Mouse (Mus musculus) C2C12 (cell line): ENCODE data around the gene Glb1.

Experiments
- CEBPB ChIP-seq: IDR thresholded peaks from one replicate; pipeline ENCODE4 v1.6.1; 2011; ENCODE audit warnings: low read depth, mild to moderate bottlenecking, control low read depth, moderate library complexity
- CTCF ChIP-seq: IDR thresholded peaks from one replicate; pipeline ENCODE4 v1.5.1; 2011; ENCODE audit not compliant: control insufficient read depth, insufficient read depth, insufficient read length

DNA sequence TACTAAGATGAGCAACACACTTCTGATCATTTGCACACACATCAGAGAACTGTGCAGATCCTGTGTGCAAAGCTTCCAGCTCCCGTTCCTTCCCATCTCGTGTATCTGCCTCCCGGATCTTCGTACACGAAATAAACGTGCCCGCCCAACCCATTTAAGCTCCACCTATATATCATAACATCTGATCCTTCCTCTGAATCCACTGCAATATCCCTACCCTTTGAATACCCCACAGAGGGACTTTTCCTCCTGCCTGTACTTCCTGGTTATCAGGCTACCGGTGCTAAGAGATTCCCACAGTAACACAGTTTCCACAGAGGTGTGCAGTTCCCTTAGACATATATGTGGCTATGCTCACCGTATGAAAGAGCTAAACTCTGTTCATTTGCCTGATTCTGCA is 103.9 kb downstream of the Glb1 start, which contains the start of gene Ccr4:
- TF ChIP-seq CTCF = no peak
- no peak for TF ChIP-seq CEBPB
